Mouse (Mus musculus): ENCODE measurements around the gene Ankrd44.

DNA sequence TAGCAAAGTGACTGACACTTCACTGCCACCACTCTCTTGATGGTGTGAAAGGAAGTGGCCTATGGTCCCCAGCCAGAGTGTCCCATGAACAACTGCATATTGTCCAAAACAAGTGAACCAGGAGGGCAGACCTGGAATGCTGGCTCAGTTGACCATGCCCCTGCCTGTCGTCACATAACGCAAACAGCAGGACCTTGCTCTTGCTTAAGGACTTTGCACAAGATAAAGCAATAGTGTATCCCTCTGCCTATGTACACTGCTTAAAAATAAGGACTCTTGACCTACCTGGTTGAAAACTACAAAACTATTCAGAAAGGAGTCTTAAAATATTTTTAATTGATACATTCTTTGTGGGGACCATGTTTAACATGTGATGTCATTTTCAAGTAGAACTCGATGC lies 44.7 kb downstream of the Ankrd44 start:
- TF ChIP-seq EP300 (IDR thresholded peaks at IDR 0.05; ENCODE audit: low read length): no peak
- no peak for TF ChIP-seq CTCF (conservative IDR thresholded peaks at IDR 0.05 in 1 of 2, IDR thresholded peaks at IDR 0.05 in 1 of 2; ENCODE audit: low read depth in 2 of 2, low read length in 2 of 2)
- TF ChIP-seq SMC3 (IDR thresholded peaks at IDR 0.05; ENCODE audit: low read depth, low read length): no peak

Data from CH12.LX (cell line).